Mouse (Mus musculus): ENCODE data around the gene 4933430I17Rik. TPM values are rescaled to one million over a fixed set of nuclear protein-coding genes. Genes with fewer than 3 reads are reported as not detected.
"Not testable (repeated sequence)": the region's sequence is repeated elsewhere in the genome, so short reads cannot be mapped to it uniquely, and the experiment has no call there.

The 4933430I17Rik gene
- 0.12 and 0.21 TPM in 2 replicates for polyA plus RNA-seq (2016; fragmentation: Nextera tagmentation; extraction: Ambion mirVana)

- Histone ChIP-seq H3K4me1 (peaks cover 50% of the 10 kb centered on the region), H3K36me3 (peaks cover 21% of the 10 kb centered on the region), H3K9ac (peak within 1 kb of the TSS; percentile 94), H3K27ac (peak within 1 kb of the TSS; percentile 84), H3K4me2 (peak within 1 kb of the TSS; percentile 80), H3K9me3 (replicated peaks) (no peaks in the 10 kb centered on the region), H3K4me3 (peak within 1 kb of the TSS; percentile 96), H3K27me3 (replicated peaks) (no peaks in the 10 kb centered on the region; the same call in 1 of the 2 replicates)
- ATAC-seq: peak; percentile 95
- WGBS (ENCODE audit: insufficient replicate concordance): 1% methylated on average over 59 of the region's 59 CpGs
Observed at GRCm38 (mm10) chr4:62524651-62525488, at the start of gene 4933430I17Rik, which contains the start of gene Pole3. 4933430I17Rik (plus strand) TSS chr4:62525369. Pole3 (minus strand) TSS chr4:62525068.

- WGBS (ENCODE audit: insufficient replicate concordance): 72% methylated on average over 6 of the region's 6 CpGs
- Histone ChIP-seq H3K9me3 (replicated peaks) (no peaks in the 10 kb centered on the region), H3K36me3 (no peaks in the 10 kb centered on the region), H3K27ac (no peak overlapping the region), H3K4me3 (no peak overlapping the region), H3K27me3 (replicated peaks) (peaks cover 29% of the 10 kb centered on the region), H3K4me1 (peaks cover 23% of the 10 kb centered on the region), H3K4me2 (no peak overlapping the region), H3K9ac (no peak overlapping the region)
- no peak for ATAC-seq
Observed at GRCm38 (mm10) chr4:62475793-62476192, 49.4 kb upstream of the 4933430I17Rik start.

GRCm38 (mm10) chr4:62477542-62478244, 47.5 kb upstream of the 4933430I17Rik start:
- Histone ChIP-seq H3K9me3 (replicated peaks) (no peaks in the 10 kb centered on the region), H3K36me3 (no peaks in the 10 kb centered on the region), H3K27me3 (replicated peaks) (peaks cover 48% of the 10 kb centered on the region), H3K27ac (no peak overlapping the region), H3K4me2 (no peak overlapping the region), H3K4me1 (peaks cover 23% of the 10 kb centered on the region), H3K9ac (no peak overlapping the region), H3K4me3 (no peak overlapping the region)
- no peak for ATAC-seq
- 67% methylated on average over 6 of the region's 6 CpGs for WGBS (ENCODE audit: insufficient replicate concordance)

- not testable (repeated sequence) for H3K9me3 ChIP-seq (replicated peaks); H3K36me3 ChIP-seq; H3K27ac ChIP-seq
- peaks cover 17% of the 10 kb centered on the region for H3K4me1 ChIP-seq
- WGBS (ENCODE audit: insufficient replicate concordance): 12% methylated on average over 11 of the region's 11 CpGs
- peaks cover 48% of the 10 kb centered on the region for H3K27me3 ChIP-seq (replicated peaks)
- 0 out of 2 replicates have a peak overlapping the region, but pooled peaks have one; percentile 43 for H3K9ac ChIP-seq
- ATAC-seq: 0 out of 2 replicates have a peak, but pooled peaks have one; percentile 8
- peak overlapping the region; percentile 86 for H3K4me2 ChIP-seq
- peak overlapping the region; percentile 55 for H3K4me3 ChIP-seq
Observed at GRCm38 (mm10) chr4:62479593-62479936, 45.6 kb upstream of the 4933430I17Rik start.

GRCm38 (mm10) chr4:62479937-62480708, 45.0 kb upstream of the 4933430I17Rik start, which contains the start of gene Bspry:
Bspry (plus strand) TSS chr4:62480053.
- peak within 1 kb of the TSS; percentile 43; the same call in 1 of the 2 replicates for H3K9ac ChIP-seq
- peak within 1 kb of the TSS; percentile 55 for H3K4me3 ChIP-seq
- no peaks in the 10 kb centered on the region for H3K36me3 ChIP-seq
- H3K27me3 ChIP-seq (replicated peaks): peaks cover 48% of the 10 kb centered on the region
- WGBS (ENCODE audit: insufficient replicate concordance): 2% methylated on average over 71 of the region's 71 CpGs
- peak; percentile 70 for ATAC-seq
- H3K4me1 ChIP-seq: peaks cover 23% of the 10 kb centered on the region
- H3K4me2 ChIP-seq: peak within 1 kb of the TSS; percentile 86
- no peaks in the 10 kb centered on the region for H3K9me3 ChIP-seq (replicated peaks)
- H3K27ac ChIP-seq: no peak within 1 kb of the TSS

GRCm38 (mm10) chr4:62480709-62481605, 44.2 kb upstream of the 4933430I17Rik start:
- H3K4me2 ChIP-seq: no peak overlapping the region; the same call in 1 of the 2 replicates
- WGBS (ENCODE audit: insufficient replicate concordance): 31% methylated on average over 10 of the region's 10 CpGs
- H3K27ac ChIP-seq: no peak overlapping the region
- H3K9ac ChIP-seq: no peak overlapping the region
- H3K4me1 ChIP-seq: peaks cover 31% of the 10 kb centered on the region
- no peaks in the 10 kb centered on the region for H3K36me3 ChIP-seq
- H3K4me3 ChIP-seq: no peak overlapping the region
- H3K27me3 ChIP-seq (replicated peaks): peaks cover 48% of the 10 kb centered on the region
- 0 out of 2 replicates have a peak, but pooled peaks have one; percentile 7 for ATAC-seq
- no peaks in the 10 kb centered on the region for H3K9me3 ChIP-seq (replicated peaks)

- H3K9me3 ChIP-seq (replicated peaks): no peaks in the 10 kb centered on the region
- H3K4me3 ChIP-seq: no peak overlapping the region
- H3K4me1 ChIP-seq: peaks cover 38% of the 10 kb centered on the region
- no peak overlapping the region for H3K4me2 ChIP-seq
- H3K27me3 ChIP-seq (replicated peaks): peaks cover 28% of the 10 kb centered on the region
- no peak for ATAC-seq
- peak overlapping the region; percentile 61 for H3K27ac ChIP-seq
- 63% methylated on average over 3 of the region's 3 CpGs for WGBS (ENCODE audit: insufficient replicate concordance)
- H3K9ac ChIP-seq: no peak overlapping the region
- H3K36me3 ChIP-seq: no peaks in the 10 kb centered on the region
Observed at GRCm38 (mm10) chr4:62484928-62485327, 40.2 kb upstream of the 4933430I17Rik start.

GRCm38 (mm10) chr4:62485450-62486161, 39.6 kb upstream of the 4933430I17Rik start:
- ATAC-seq: peak; percentile 88
- no peak overlapping the region for H3K4me3 ChIP-seq
- peak overlapping the region; percentile 61 for H3K27ac ChIP-seq
- peak overlapping the region; percentile 29 for H3K4me2 ChIP-seq
- WGBS (ENCODE audit: insufficient replicate concordance): 65% methylated on average over 8 of the region's 8 CpGs
- peak overlapping the region; percentile 39; the same call in 1 of the 2 replicates for H3K9ac ChIP-seq
- peaks cover 21% of the 10 kb centered on the region for H3K27me3 ChIP-seq (replicated peaks)
- H3K36me3 ChIP-seq: no peaks in the 10 kb centered on the region
- no peaks in the 10 kb centered on the region for H3K9me3 ChIP-seq (replicated peaks)
- H3K4me1 ChIP-seq: peaks cover 33% of the 10 kb centered on the region

- H3K9me3 ChIP-seq (replicated peaks): no peaks in the 10 kb centered on the region
- no peak for ATAC-seq
- 86% methylated on average over 15 of the region's 15 CpGs for whole genome bisulfite sequencing (ENCODE audit: insufficient replicate concordance)
- no peak overlapping the region for H3K4me3 ChIP-seq
- no peaks in the 10 kb centered on the region for H3K36me3 ChIP-seq
- H3K27me3 ChIP-seq (replicated peaks): peaks cover 15% of the 10 kb centered on the region
- peak overlapping the region; percentile 45 for H3K27ac ChIP-seq
- H3K4me2 ChIP-seq: peak overlapping the region; percentile 23; the same call in 1 of the 2 replicates
- H3K9ac ChIP-seq: no peak overlapping the region
- peaks cover 33% of the 10 kb centered on the region for H3K4me1 ChIP-seq
Observed at GRCm38 (mm10) chr4:62486162-62486696, 38.9 kb upstream of the 4933430I17Rik start.

- H3K27me3 ChIP-seq (replicated peaks): peaks cover 5% of the 10 kb centered on the region
- no peak for ATAC-seq
- no peak overlapping the region for H3K27ac ChIP-seq
- H3K9me3 ChIP-seq (replicated peaks): no peaks in the 10 kb centered on the region
- no peak overlapping the region for H3K4me2 ChIP-seq
- no peaks in the 10 kb centered on the region for H3K36me3 ChIP-seq
- H3K4me1 ChIP-seq: peaks cover 33% of the 10 kb centered on the region
- H3K4me3 ChIP-seq: no peak overlapping the region
- WGBS (ENCODE audit: insufficient replicate concordance): 82% methylated on average over 5 of the region's 5 CpGs
- no peak overlapping the region for H3K9ac ChIP-seq
Observed at GRCm38 (mm10) chr4:62487172-62487571, 38.0 kb upstream of the 4933430I17Rik start.
